In the genomic region with DNA sequence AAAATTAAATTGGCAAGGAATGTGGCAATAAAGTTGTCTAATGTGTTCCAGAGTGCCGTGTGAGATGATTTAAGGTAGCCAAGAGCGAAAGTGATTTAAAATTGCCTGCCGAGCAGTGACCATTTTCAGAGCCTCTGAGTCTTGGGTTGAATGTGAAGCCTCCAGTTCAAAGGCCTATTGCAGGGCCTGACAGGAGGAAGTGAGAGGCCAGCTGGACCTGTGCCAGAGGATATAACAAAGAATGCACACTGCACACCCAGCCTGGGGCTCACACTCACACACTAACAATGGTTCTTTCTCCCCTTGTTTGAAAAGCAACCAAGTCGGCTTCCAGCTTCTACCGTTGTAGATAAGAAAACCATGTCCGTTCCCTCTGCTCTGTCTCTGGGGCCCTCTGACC, we compare ENCODE assay signal across 9 mouse cellular contexts.
DNase-seq lines count a peak whose midpoint lies in the region.
"Had no signal": no experiment of that assay in that cellular context is flagged by ENCODE, and none has a peak within 500 bp of the region (broad histone marks: within the 10 kb centered on the region; RNA-seq: fewer than 3 reads in every experiment).

No protein-coding gene starts in this region.

- H3K4me1 ChIP-seq in heart, embryonic 10.5 days, result 0 out of 2 replicates have a peak, but pooled peaks cover 6% of the 10 kb centered on the region

- WGBS in heart, embryonic 10.5 days, result 55% methylated on average over 6 of the region's 6 CpGs
- WGBS in large intestine, adult 2 months, result 22% methylated on average over 6 of the region's 6 CpGs

- no peak overlapping the region for H3K4me3 ChIP-seq in heart, embryonic 10.5 days
- H3K4me3 ChIP-seq: layer of hippocampus, adult 2 months had no signal

- DNase-seq in adrenal gland, adult 2 months, result peak; percentile 2
- DNase-seq in adrenal gland, adult 8-10 months, result no peak
- peak; percentile 36 for DNase-seq in left cerebral cortex, postnatal 4 days
- no peak for DNase-seq in left cerebral cortex, postnatal 36 days (ENCODE audit: low spot score in 2 of 2)
- peak; percentile 75 for DNase-seq in heart, embryonic 10.5 days (ENCODE audit: low spot score)
- DNase-seq in large intestine, adult 2 months (ENCODE audit: low read depth, low spot score), result peak; percentile 8
- DNase-seq in spleen, postnatal 10 days (ENCODE audit: low spot score in 2 of 2), result no peak
- no peak for DNase-seq in thymus, postnatal 0 days (ENCODE audit: low spot score)

- H3K27me3 ChIP-seq in heart, embryonic 10.5 days (ENCODE audit: insufficient read depth, poor library complexity, severe bottlenecking), result no peaks in the 10 kb centered on the region

- intact Hi-C loops in left cerebral cortex, postnatal 4 days (cut with DNase I), result no loop called here
- intact Hi-C loops in left cerebral cortex, postnatal 36 days (cut with DNase I), result no loop called here

- H3K27ac ChIP-seq in heart, embryonic 10.5 days, result peak overlapping the region; percentile 32; the same call in 1 of the 2 replicates
- H3K27ac ChIP-seq: layer of hippocampus, adult 2 months had no signal

- H3K36me3 ChIP-seq in heart, embryonic 10.5 days, result no peaks in the 10 kb centered on the region

- H3K9me3 ChIP-seq in heart, embryonic 10.5 days, result no peaks in the 10 kb centered on the region

Comparison
In these comparisons a context has a peak if more than half of its experiments do, and no peak if none do; other contexts are left out.
1. DNase-seq: peak in adrenal gland, adult 2 months (single experiment), left cerebral cortex, postnatal 4 days (single experiment), heart, embryonic 10.5 days (single experiment) and large intestine, adult 2 months (single experiment); none in adrenal gland, adult 8-10 months (single experiment), left cerebral cortex, postnatal 36 days (0 of 2), spleen, postnatal 10 days (0 of 2) and thymus, postnatal 0 days (single experiment).